Mouse (Mus musculus): ENCODE results near the gene Gm30302. TPM values are rescaled to one million over a fixed set of nuclear protein-coding genes. Genes with fewer than 3 reads are reported as not detected.
"Not testable (repeated sequence)": the region's sequence is repeated elsewhere in the genome, so short reads cannot be mapped to it uniquely, and the experiment has no call there.

The Gm30302 gene
- total RNA-seq (2022): not detected

- no peak for DNase-seq (ENCODE audit: low spot score in 2 of 2)
These were observed at the start of gene Gm30302 for GRCm38 (mm10) chr13:49798901-49799300. Gene Gm30302, minus strand, starts transcription at chr13:49799001.

- no peak for DNase-seq (ENCODE audit: low spot score in 2 of 2)
These were observed 48.0 kb upstream of the Gm30302 start for GRCm38 (mm10) chr13:49846751-49847150.

GRCm38 (mm10) chr13:49846141-49846540 is 47.3 kb upstream of the Gm30302 start:
- no peak for DNase-seq (ENCODE audit: low spot score in 2 of 2)

- DNase-seq (ENCODE audit: low spot score in 2 of 2): no peak
These were observed 46.9 kb upstream of the Gm30302 start for GRCm38 (mm10) chr13:49845663-49846062.

GRCm38 (mm10) chr13:49844071-49844470 is 45.3 kb upstream of the Gm30302 start:
- no peak for DNase-seq (ENCODE audit: low spot score in 2 of 2)

GRCm38 (mm10) chr13:49841186-49841585 is 42.4 kb upstream of the Gm30302 start:
- DNase-seq (ENCODE audit: low spot score in 2 of 2): no peak

GRCm38 (mm10) chr13:49830355-49830754 is 31.6 kb upstream of the Gm30302 start:
- DNase-seq (ENCODE audit: low spot score in 2 of 2): no peak

GRCm38 (mm10) chr13:49825300-49825699 is 26.5 kb upstream of the Gm30302 start:
- DNase-seq (ENCODE audit: low spot score in 2 of 2): no peak

GRCm38 (mm10) chr13:49814958-49815357 is 16.2 kb upstream of the Gm30302 start:
- no peak for DNase-seq (ENCODE audit: low spot score in 2 of 2)

GRCm38 (mm10) chr13:49814420-49814819 is 15.6 kb upstream of the Gm30302 start:
- no peak for DNase-seq (ENCODE audit: low spot score in 2 of 2)

GRCm38 (mm10) chr13:49807146-49807545 is 8.3 kb upstream of the Gm30302 start:
- no peak for DNase-seq (ENCODE audit: low spot score in 2 of 2)

- no peak for DNase-seq (ENCODE audit: low spot score in 2 of 2)
These were observed 10.0 kb downstream of the Gm30302 start for GRCm38 (mm10) chr13:49788563-49789393.

GRCm38 (mm10) chr13:49783899-49784298 is 14.9 kb downstream of the Gm30302 start:
- DNase-seq (ENCODE audit: low spot score in 2 of 2): no peak

GRCm38 (mm10) chr13:49771536-49771935 is 27.3 kb downstream of the Gm30302 start:
- not testable (repeated sequence) for DNase-seq (ENCODE audit: low spot score in 2 of 2)

- DNase-seq (ENCODE audit: low spot score in 2 of 2): no peak
These were observed 29.7 kb downstream of the Gm30302 start for GRCm38 (mm10) chr13:49769111-49769510.

- DNase-seq (ENCODE audit: low spot score in 2 of 2): no peak
These were observed 30.8 kb downstream of the Gm30302 start for GRCm38 (mm10) chr13:49768048-49768447.

- no peak for DNase-seq (ENCODE audit: low spot score in 2 of 2)
These were observed 32.5 kb downstream of the Gm30302 start for GRCm38 (mm10) chr13:49766269-49766668.

GRCm38 (mm10) chr13:49765306-49765705 is 33.5 kb downstream of the Gm30302 start:
- no peak for DNase-seq (ENCODE audit: low spot score in 2 of 2)

- no peak for DNase-seq (ENCODE audit: low spot score in 2 of 2)
These were observed 36.6 kb downstream of the Gm30302 start for GRCm38 (mm10) chr13:49762208-49762607.

GRCm38 (mm10) chr13:49760675-49761074 is 38.1 kb downstream of the Gm30302 start:
- DNase-seq (ENCODE audit: low spot score in 2 of 2): no peak

GRCm38 (mm10) chr13:49757966-49758365 is 40.8 kb downstream of the Gm30302 start:
- DNase-seq (ENCODE audit: low spot score in 2 of 2): no peak

GRCm38 (mm10) chr13:49756591-49756990 is 42.2 kb downstream of the Gm30302 start:
- DNase-seq (ENCODE audit: low spot score in 2 of 2): no peak

All from layer of hippocampus, adult 8-10 months (tissue).